Mouse (Mus musculus) liver, embryonic 14.5 days (tissue): ENCODE data around the gene Mrpl22. TPM values are rescaled to one million over a fixed set of nuclear protein-coding genes. Genes with fewer than 3 reads are reported as not detected.

Experiments
- ATAC-seq: fragments of 200-750 bp; cut with Nextera tagmentation; 2 replicates; pipeline ENCODE4 v1.8.0; 2017; ENCODE audit warnings: moderate number of reproducible peaks, mild to moderate bottlenecking, moderate library complexity; ENCODE audit not compliant: insufficient read depth
- DNase-seq, 3 experiments: peaks; one replicate each; pipeline ENCODE4 v3.0.0-alpha.2; 2012 to 2013; ENCODE audit warnings: low read depth in 3 of 3, low spot score in 3 of 3
- H3K27ac ChIP-seq: fragments of 300-500 bp; sonication (generic); 2 replicates; pipeline ENCODE4 v1.5.1; 2014; ENCODE audit warnings: moderate library complexity, mild to moderate bottlenecking, control low read depth, inconsistent platforms
- H3K27me3 ChIP-seq: fragments of 300-500 bp; sonication (generic); 2 replicates; pipeline ENCODE4 v1.6.1; 2014; ENCODE audit warnings: mild to moderate bottlenecking, low read length, moderate library complexity; ENCODE audit not compliant: control insufficient read depth, insufficient read depth
- H3K36me3 ChIP-seq: fragments of 300-500 bp; sonication (generic); replicated peaks from 2 replicates; pipeline ENCODE4 v1.6.1; 2014; ENCODE audit warnings: low read depth; ENCODE audit not compliant: control insufficient read depth, insufficient read depth
- H3K4me1 ChIP-seq, 2 experiments: fragments of 200-500 bp in 1 of 2; fragments of 300-500 bp in 1 of 2; sonication (generic) in 1 of 2; replicated peaks; 2 replicates each; pipeline ENCODE4 v1.6.1; 2012 to 2014; ENCODE audit warnings: antibody characterized with exemption in 1 of 2, inconsistent platforms in 1 of 2, low read length in 1 of 2; ENCODE audit not compliant: control insufficient read depth in 2 of 2, insufficient read depth in 2 of 2
- H3K4me2 ChIP-seq: fragments of 300-500 bp; sonication (generic); 2 replicates; pipeline ENCODE4 v1.6.1; 2014; ENCODE audit warnings: low read depth, mild to moderate bottlenecking, control low read depth, moderate library complexity
- H3K4me3 ChIP-seq, 2 experiments: fragments of 200-500 bp in 1 of 2; fragments of 300-500 bp in 1 of 2; sonication (generic) in 1 of 2; 2 replicates each; pipeline ENCODE4 v1.5.1; 2012 to 2014; ENCODE audit warnings: low read depth in 2 of 2, low read length in 2 of 2, mild to moderate bottlenecking in 2 of 2, control low read depth in 1 of 2, inconsistent platforms in 1 of 2, moderate library complexity in 1 of 2; ENCODE audit not compliant: insufficient read depth in 1 of 2
- H3K9ac ChIP-seq: fragments of 300-500 bp; sonication (generic); replicated peaks from 2 replicates; pipeline ENCODE4 v1.6.1; 2014; ENCODE audit warnings: mild to moderate bottlenecking, control low read depth, moderate library complexity
- H3K9me3 ChIP-seq: fragments of 300-500 bp; sonication (generic); 2 replicates; pipeline ENCODE4 v1.6.1; 2016; ENCODE audit warnings: low read length, mixed read lengths; ENCODE audit not compliant: control insufficient read depth
- CTCF ChIP-seq: IDR thresholded peaks from 2 replicates; pipeline ENCODE4 v1.5.1; 2016; ENCODE audit warnings: antibody characterized with exemption, low read depth, control low read depth
- EP300 ChIP-seq: IDR thresholded peaks from 2 replicates; pipeline ENCODE4 v1.6.1; 2016; ENCODE audit warnings: antibody characterized with exemption, low read depth
- WGBS: fragments of 180-500 bp; shearing (Covaris S2); extraction: QIAGEN DNeasy Blood & Tissue Kit; methylation state at CpG from one replicate; pipeline ENCODE4 v1.1.7; 2014; ENCODE audit not compliant: insufficient replicate concordance; 5-methylcytosine and 5-hydroxymethylcytosine counted together
- polyA plus RNA-seq, 2 experiments: library from polyadenylated mRNA; depleted of rRNA in 1 of 2; stranded (reverse) in 1 of 2; unstranded in 1 of 2; fragments of >200 nt; fragmentation: Nextera tagmentation in 1 of 2; extraction: Ambion mirVana in 1 of 2; gene quantifications; 2 replicates each; pipeline versions ENCODE4 v1.2.1 to v1.2.3; 2012 to 2014

The Mrpl22 gene
- polyA plus RNA-seq, 2 experiments = 66.0 to 102 TPM

GRCm38 (mm10) chr11:58129302-58129843 is 42.1 kb upstream of the Mrpl22 start:
- Histone ChIP-seq H3K4me1 (peaks cover 14 to 15% of the 10 kb centered on the region in 2 experiments), H3K27ac (no peak overlapping the region), H3K36me3 (peaks cover 47% of the 10 kb centered on the region), H3K27me3 (no peaks in the 10 kb centered on the region), H3K4me3 (no peak overlapping the region), H3K4me2 (no peak overlapping the region), H3K9me3 (no peaks in the 10 kb centered on the region), H3K9ac (no peak overlapping the region)
- DNase-seq (no peak), ATAC-seq (no peak)
- TF ChIP-seq CTCF (no peak), EP300 (no peak)
- WGBS = 71% methylated on average over 6 of the region's 6 CpGs

- H3K27me3 ChIP-seq = no peaks in the 10 kb centered on the region
- no peak overlapping the region for H3K4me3 ChIP-seq
- DNase-seq (no peak), ATAC-seq (no peak)
- TF ChIP-seq CTCF (no peak), EP300 (no peak)
- peaks cover 51% of the 10 kb centered on the region for H3K36me3 ChIP-seq
- WGBS = 79% methylated on average over 3 of the region's 3 CpGs
- H3K27ac ChIP-seq = no peak overlapping the region
- no peaks in the 10 kb centered on the region for H3K9me3 ChIP-seq
- no peak overlapping the region for H3K4me2 ChIP-seq
- H3K9ac ChIP-seq = no peak overlapping the region
- H3K4me1 ChIP-seq = peaks cover 12 to 13% of the 10 kb centered on the region in 2 experiments
These were observed 39.4 kb upstream of the Mrpl22 start for GRCm38 (mm10) chr11:58132026-58132425.

GRCm38 (mm10) chr11:58134869-58135268 is 36.6 kb upstream of the Mrpl22 start:
- ATAC-seq (no peak), DNase-seq (no peak)
- Histone ChIP-seq H3K27ac (no peak overlapping the region), H3K36me3 (peaks cover 60% of the 10 kb centered on the region), H3K9ac (no peak overlapping the region), H3K4me1 (no peaks in the 10 kb centered on the region), H3K4me3 (no peak overlapping the region), H3K27me3 (no peaks in the 10 kb centered on the region), H3K9me3 (no peaks in the 10 kb centered on the region), H3K4me2 (no peak overlapping the region)
- no peak for TF ChIP-seq EP300
- no peak for TF ChIP-seq CTCF

GRCm38 (mm10) chr11:58135296-58135695 is 36.2 kb upstream of the Mrpl22 start:
- no peaks in the 10 kb centered on the region for H3K4me1 ChIP-seq
- no peak overlapping the region for H3K4me3 ChIP-seq
- ATAC-seq = no peak
- H3K27me3 ChIP-seq = no peaks in the 10 kb centered on the region
- no peaks in the 10 kb centered on the region for H3K9me3 ChIP-seq
- H3K36me3 ChIP-seq = peaks cover 59% of the 10 kb centered on the region
- H3K27ac ChIP-seq = no peak overlapping the region
- no peak for DNase-seq
- no peak overlapping the region for H3K4me2 ChIP-seq
- no peak overlapping the region for H3K9ac ChIP-seq
- TF ChIP-seq CTCF (no peak), EP300 (no peak)

- H3K27ac ChIP-seq = no peak overlapping the region
- TF ChIP-seq CTCF (no peak), EP300 (no peak)
- no peak overlapping the region for H3K4me2 ChIP-seq
- no peaks in the 10 kb centered on the region for H3K27me3 ChIP-seq
- 72% methylated on average over 6 of the region's 6 CpGs for WGBS
- no peak overlapping the region for H3K9ac ChIP-seq
- no peak overlapping the region for H3K4me3 ChIP-seq
- DNase-seq = no peak
- ATAC-seq = no peak
- no peaks in the 10 kb centered on the region for H3K4me1 ChIP-seq
- no peaks in the 10 kb centered on the region for H3K9me3 ChIP-seq
- H3K36me3 ChIP-seq = peaks cover 63% of the 10 kb centered on the region
These were observed 34.8 kb upstream of the Mrpl22 start for GRCm38 (mm10) chr11:58136677-58137076.
